Mouse (Mus musculus): ENCODE measurements around the gene Serp2. TPM values are rescaled to one million over a fixed set of nuclear protein-coding genes. Genes with fewer than 3 reads are reported as not detected.

Serp2 gene
- total RNA-seq, 1 experiment, result 3.5 TPM

GRCm38 (mm10) chr14:76536921-76537320 is 19.8 kb downstream of the Serp2 start:
- Histone ChIP-seq H3K9ac (ENCODE audit: insufficient read depth, low read depth, low read length, poor library complexity, severe bottlenecking) (no peak overlapping the region), H3K4me1 (ENCODE audit: control insufficient read depth in 2 of 2, insufficient read depth in 2 of 2, low read length in 2 of 2, poor library complexity in 1 of 2) (peaks cover 5 to 18% of the 10 kb centered on the region in 2 experiments; a peak in 2 of 4 replicates)
- in situ Hi-C loops (cut with MboI; ENCODE audit: low sequenced_read_pairs in 2 of 2, unreplicated experiment in 2 of 2), result no loop called here

GRCm38 (mm10) chr14:76535096-76535495 is 21.6 kb downstream of the Serp2 start:
- Histone ChIP-seq H3K27ac (ENCODE audit: insufficient read depth, low read depth, low read length, poor library complexity, severe bottlenecking) (no peak overlapping the region), H3K4me3 (ENCODE audit: insufficient read depth in 1 of 2, low read depth in 1 of 2, low read length in 2 of 2, poor library complexity in 1 of 2, severe bottlenecking in 1 of 2) (no peak overlapping the region), H3K4me1 (ENCODE audit: control insufficient read depth in 2 of 2, insufficient read depth in 2 of 2, low read length in 2 of 2, poor library complexity in 1 of 2) (peaks cover 3 to 7% of the 10 kb centered on the region in 2 experiments; a peak in 1 of 4 replicates), H3K9me3 (ENCODE audit: control insufficient read depth, insufficient read depth, low read depth, low read length) (no peaks in the 10 kb centered on the region), H3K36me3 (ENCODE audit: control insufficient read depth, insufficient read depth, low read length, poor library complexity, severe bottlenecking) (no peaks in the 10 kb centered on the region), H3K9ac (ENCODE audit: insufficient read depth, low read depth, low read length, poor library complexity, severe bottlenecking) (no peak overlapping the region)
- no peak for TF ChIP-seq ZNF384 (IDR thresholded peaks at IDR 0.05; ENCODE audit: low read depth, low read length)
- no peak for TF ChIP-seq MAFK (IDR thresholded peaks at IDR 0.05; ENCODE audit: insufficient read depth, low read depth, low read length)
- no peak for TF ChIP-seq ZC3H11A (IDR thresholded peaks at IDR 0.05; ENCODE audit: borderline replicate concordance, low read depth, low read length)
- TF ChIP-seq CHD2 (IDR thresholded peaks at IDR 0.05; ENCODE audit: low read depth, low read length), result no peak
- no peak for TF ChIP-seq HCFC1 (IDR thresholded peaks at IDR 0.05; ENCODE audit: borderline replicate concordance, insufficient read depth, low read length)
- in situ Hi-C loops (cut with MboI; ENCODE audit: low sequenced_read_pairs in 2 of 2, unreplicated experiment in 2 of 2), result no loop called here
- no peak for DNase-seq (ENCODE audit: low read depth, low spot score)

More at GRCm38 (mm10) chr14:76536921-76537320, 19.8 kb downstream of the Serp2 start:
- Histone ChIP-seq H3K36me3 (ENCODE audit: control insufficient read depth, insufficient read depth, low read length, poor library complexity, severe bottlenecking) (no peaks in the 10 kb centered on the region), H3K27ac (ENCODE audit: insufficient read depth, low read depth, low read length, poor library complexity, severe bottlenecking) (no peak overlapping the region), H3K4me3 (ENCODE audit: insufficient read depth in 1 of 2, low read depth in 1 of 2, low read length in 2 of 2, poor library complexity in 1 of 2, severe bottlenecking in 1 of 2) (no peak overlapping the region), H3K9me3 (ENCODE audit: control insufficient read depth, insufficient read depth, low read depth, low read length) (no peaks in the 10 kb centered on the region)
- no peak for DNase-seq (ENCODE audit: low read depth, low spot score)
- no peak for TF ChIP-seq HCFC1 (IDR thresholded peaks at IDR 0.05; ENCODE audit: borderline replicate concordance, insufficient read depth, low read length)
- TF ChIP-seq CHD2 (IDR thresholded peaks at IDR 0.05; ENCODE audit: low read depth, low read length), result no peak
- no peak for TF ChIP-seq ZC3H11A (IDR thresholded peaks at IDR 0.05; ENCODE audit: borderline replicate concordance, low read depth, low read length)
- no peak for TF ChIP-seq ZNF384 (IDR thresholded peaks at IDR 0.05; ENCODE audit: low read depth, low read length)
- no peak for TF ChIP-seq MAFK (IDR thresholded peaks at IDR 0.05; ENCODE audit: insufficient read depth, low read depth, low read length)

GRCm38 (mm10) chr14:76533170-76533815 is 23.4 kb downstream of the Serp2 start:
- H3K36me3 ChIP-seq (ENCODE audit: control insufficient read depth, insufficient read depth, low read length, poor library complexity, severe bottlenecking), result no peaks in the 10 kb centered on the region
- peak overlapping the region; percentile 46; the same call in 1 of the 2 replicates for H3K9ac ChIP-seq (ENCODE audit: insufficient read depth, low read depth, low read length, poor library complexity, severe bottlenecking)
- in situ Hi-C loops (cut with MboI; ENCODE audit: low sequenced_read_pairs in 2 of 2, unreplicated experiment in 2 of 2), result no loop called here
- peaks cover 3 to 15% of the 10 kb centered on the region in 2 experiments; a peak in 1 of 4 replicates for H3K4me1 ChIP-seq (ENCODE audit: control insufficient read depth in 2 of 2, insufficient read depth in 2 of 2, low read length in 2 of 2, poor library complexity in 1 of 2)
- peak overlapping the region; percentile 35 to 36 for H3K4me3 ChIP-seq (ENCODE audit: insufficient read depth in 1 of 2, low read depth in 1 of 2, low read length in 2 of 2, poor library complexity in 1 of 2, severe bottlenecking in 1 of 2)
- DNase-seq (ENCODE audit: low read depth, low spot score), result no peak
- H3K9me3 ChIP-seq (ENCODE audit: control insufficient read depth, insufficient read depth, low read depth, low read length), result no peaks in the 10 kb centered on the region
- no peak for TF ChIP-seq HCFC1 (IDR thresholded peaks at IDR 0.05; ENCODE audit: borderline replicate concordance, insufficient read depth, low read length)
- H3K27ac ChIP-seq (ENCODE audit: insufficient read depth, low read depth, low read length, poor library complexity, severe bottlenecking), result peak overlapping the region; percentile 58; the same call in 1 of the 2 replicates

- in situ Hi-C loops (cut with MboI; ENCODE audit: low sequenced_read_pairs in 2 of 2, unreplicated experiment in 2 of 2), result no loop called here
- Histone ChIP-seq H3K4me3 (ENCODE audit: insufficient read depth in 1 of 2, low read depth in 1 of 2, low read length in 2 of 2, poor library complexity in 1 of 2, severe bottlenecking in 1 of 2) (peak overlapping the region; percentile 35 to 36), H3K4me1 (ENCODE audit: control insufficient read depth in 2 of 2, insufficient read depth in 2 of 2, low read length in 2 of 2, poor library complexity in 1 of 2) (peaks cover 3 to 20% of the 10 kb centered on the region in 2 experiments; a peak in 2 of 4 replicates)
Observed at GRCm38 (mm10) chr14:76532257-76533169, 24.2 kb downstream of the Serp2 start.

More at GRCm38 (mm10) chr14:76532257-76533169, 24.2 kb downstream of the Serp2 start:
- TF ChIP-seq ZC3H11A (IDR thresholded peaks at IDR 0.05; ENCODE audit: borderline replicate concordance, low read depth, low read length), result no peak
- TF ChIP-seq MAFK (IDR thresholded peaks at IDR 0.05; ENCODE audit: insufficient read depth, low read depth, low read length), result no peak
- no peak for TF ChIP-seq HCFC1 (IDR thresholded peaks at IDR 0.05; ENCODE audit: borderline replicate concordance, insufficient read depth, low read length)
- no peak for TF ChIP-seq CHD2 (IDR thresholded peaks at IDR 0.05; ENCODE audit: low read depth, low read length)
- TF ChIP-seq ZNF384 (IDR thresholded peaks at IDR 0.05; ENCODE audit: low read depth, low read length), result no peak
- Histone ChIP-seq H3K9ac (ENCODE audit: insufficient read depth, low read depth, low read length, poor library complexity, severe bottlenecking) (peak overlapping the region; percentile 57; the same call in 1 of the 2 replicates), H3K9me3 (ENCODE audit: control insufficient read depth, insufficient read depth, low read depth, low read length) (no peaks in the 10 kb centered on the region), H3K36me3 (ENCODE audit: control insufficient read depth, insufficient read depth, low read length, poor library complexity, severe bottlenecking) (no peaks in the 10 kb centered on the region), H3K27ac (ENCODE audit: insufficient read depth, low read depth, low read length, poor library complexity, severe bottlenecking) (peak overlapping the region; percentile 14; the same call in 1 of the 2 replicates)
- peak; percentile 56 for DNase-seq (ENCODE audit: low read depth, low spot score)

Data from ES-E14 (cell line).